Mouse (Mus musculus): ENCODE data around the gene Pmf1.

Gene Pmf1

DNA sequence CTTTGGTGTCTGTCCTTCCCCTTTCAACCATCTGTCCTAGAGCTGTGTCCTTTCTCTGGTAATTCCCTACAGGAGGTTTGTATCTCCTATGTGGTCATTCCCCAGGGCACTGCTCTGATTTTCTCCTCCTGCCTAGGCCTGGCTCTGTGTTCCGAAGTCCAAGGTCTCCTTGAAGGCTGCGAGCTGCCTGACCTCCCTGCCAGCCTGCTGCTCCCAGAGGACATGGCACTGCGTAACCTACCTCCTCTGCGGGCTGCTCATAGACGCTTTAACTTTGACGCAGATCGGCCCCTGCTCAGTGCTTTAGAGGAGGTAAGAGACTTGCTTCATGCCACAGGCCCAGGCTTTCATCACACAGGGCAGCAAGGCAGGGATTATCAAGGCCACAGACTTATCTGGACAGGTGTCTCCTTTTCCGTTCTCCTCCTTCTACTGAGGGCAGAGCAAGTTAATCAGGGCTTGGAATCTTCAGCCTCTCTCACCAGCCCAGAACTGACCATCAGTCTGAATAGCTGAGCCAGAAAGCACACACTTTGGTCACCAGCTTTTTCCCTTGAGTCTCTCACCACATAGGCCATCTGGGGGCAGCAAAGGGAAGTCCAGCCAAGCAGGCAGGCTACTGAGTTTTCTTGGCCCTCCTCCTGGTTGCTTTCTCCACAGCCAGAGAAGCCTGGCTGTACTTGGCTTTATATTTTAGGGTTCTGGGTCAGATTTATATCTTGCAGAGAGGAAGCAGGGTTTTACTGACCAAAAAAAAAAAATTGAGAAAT is 55.5 kb downstream of the Pmf1 start:
- DNase-seq (ENCODE audit: low spot score): no peak

GRCm38 (mm10) chr3:88352907-88353306 is 57.2 kb downstream of the Pmf1 start:
- no peak for DNase-seq (ENCODE audit: low spot score)

GRCm38 (mm10) chr3:88350732-88351131 is 59.4 kb downstream of the Pmf1 start:
- no peak for DNase-seq (ENCODE audit: low spot score)

Data from spleen, adult 12 weeks (tissue).